Mouse (Mus musculus) kidney, postnatal 4 days (tissue): ENCODE measurements around the gene Emilin1.
A peak's percentile ranks its signal among the peaks of the same experiment; 100 is the strongest.

ENCODE experiments used
- DNase-seq, 2 experiments: peaks; one replicate each; pipeline ENCODE4 v3.0.0; 2021; ENCODE audit warnings: mixed read lengths in 2 of 2

The Emilin1 gene

GRCm38 (mm10) chr5:30926073-30926472 lies 12.9 kb downstream of the Emilin1 start:
- no peak for DNase-seq

DNA sequence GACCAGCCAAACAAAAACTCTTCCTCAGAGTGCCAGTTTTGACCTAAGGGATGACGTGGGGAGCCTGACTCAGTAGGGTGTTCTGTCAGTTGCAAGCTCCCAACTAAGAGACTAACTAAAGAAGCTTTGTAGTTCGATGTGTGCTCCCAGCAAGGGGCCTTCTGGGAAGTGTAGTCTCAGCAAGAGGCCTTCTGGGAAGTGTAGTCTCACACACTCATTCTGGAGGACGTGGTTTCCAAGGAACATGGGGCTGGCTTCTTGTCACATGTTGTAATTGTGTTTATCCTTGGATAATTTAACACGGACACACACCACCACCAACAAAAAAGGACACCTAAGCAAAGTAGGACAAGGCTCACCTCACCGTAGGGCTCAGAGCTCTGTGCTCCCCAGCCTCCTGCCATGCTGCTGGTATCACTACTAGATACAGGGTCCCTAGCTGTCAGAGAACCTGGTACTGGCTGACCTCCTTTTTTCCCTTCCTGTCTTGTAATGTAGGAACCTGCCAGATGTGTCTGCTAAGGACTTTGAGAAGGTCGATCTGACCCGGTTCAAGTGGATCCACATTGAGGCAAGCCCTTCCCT lies 14.8 kb downstream of the Emilin1 start:
- DNase-seq, result peak in 1 of 2 experiments; percentile 40

DNA sequence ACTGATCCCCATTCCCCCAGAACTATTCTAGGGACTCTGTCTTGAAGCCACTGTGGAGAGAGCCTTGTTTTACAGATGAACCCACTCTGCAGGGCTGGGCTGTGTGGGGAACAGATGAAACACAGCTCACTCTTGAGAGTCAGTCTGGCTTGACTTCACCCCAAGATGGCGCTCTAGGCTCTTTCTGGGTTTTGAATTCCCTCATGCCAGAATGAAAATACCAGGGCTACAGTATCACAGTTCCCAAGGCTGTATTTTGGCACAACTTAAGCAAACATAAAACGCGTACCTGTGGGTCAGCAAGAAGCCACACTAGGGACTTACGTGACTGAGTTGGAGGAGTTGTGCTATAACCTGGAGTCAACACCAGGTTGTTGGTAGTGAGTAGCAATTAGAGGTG lies 16.9 kb downstream of the Emilin1 start:
- peak; percentile 85 to 87 for DNase-seq

DNA sequence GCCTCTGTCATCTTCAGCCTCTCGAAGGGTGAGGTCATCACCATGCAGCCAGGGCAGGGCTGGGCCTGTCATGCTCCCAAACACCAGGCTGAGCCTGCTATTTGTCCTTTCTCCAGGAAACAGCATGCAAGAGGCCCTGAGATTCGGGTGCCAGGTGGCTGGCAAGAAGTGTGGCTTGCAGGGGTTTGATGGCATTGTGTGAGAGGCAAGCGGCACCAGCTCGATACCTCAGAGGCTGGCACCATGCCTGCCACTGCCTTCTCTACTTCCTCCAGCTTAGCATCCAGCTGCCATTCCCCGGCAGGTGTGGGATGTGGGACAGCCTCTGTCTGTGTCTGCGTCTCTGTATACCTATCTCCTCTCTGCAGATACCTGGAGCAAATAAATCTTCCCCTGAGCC lies 17.6 kb downstream of the Emilin1 start:
- no peak for DNase-seq

- DNase-seq, result no peak
Measured at GRCm38 (mm10) chr5:30931378-30931777, 18.2 kb downstream of the Emilin1 start.

DNA sequence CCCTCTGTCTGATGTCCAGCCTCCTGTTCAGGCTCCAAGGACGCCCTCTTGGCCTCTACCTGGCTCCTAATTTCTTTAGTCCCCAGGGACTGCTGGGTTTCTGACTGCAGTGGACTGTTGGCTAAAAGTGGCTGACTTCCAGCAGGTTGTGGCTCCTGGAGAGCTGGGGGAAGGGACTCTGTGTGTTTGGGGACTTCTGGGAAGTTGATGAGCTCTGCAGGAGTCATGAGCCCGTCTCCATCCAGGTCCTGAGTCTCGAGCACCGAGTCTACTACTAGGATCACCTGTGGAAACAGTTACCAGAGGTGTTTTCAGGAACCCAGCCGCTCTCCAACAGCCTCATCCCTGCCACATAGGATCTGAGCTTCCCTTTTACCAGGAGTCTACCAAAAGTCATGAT lies 20.5 kb downstream of the Emilin1 start:
- DNase-seq, result no peak

- no peak for DNase-seq
Measured at GRCm38 (mm10) chr5:30934725-30935461, 21.7 kb downstream of the Emilin1 start.

DNA sequence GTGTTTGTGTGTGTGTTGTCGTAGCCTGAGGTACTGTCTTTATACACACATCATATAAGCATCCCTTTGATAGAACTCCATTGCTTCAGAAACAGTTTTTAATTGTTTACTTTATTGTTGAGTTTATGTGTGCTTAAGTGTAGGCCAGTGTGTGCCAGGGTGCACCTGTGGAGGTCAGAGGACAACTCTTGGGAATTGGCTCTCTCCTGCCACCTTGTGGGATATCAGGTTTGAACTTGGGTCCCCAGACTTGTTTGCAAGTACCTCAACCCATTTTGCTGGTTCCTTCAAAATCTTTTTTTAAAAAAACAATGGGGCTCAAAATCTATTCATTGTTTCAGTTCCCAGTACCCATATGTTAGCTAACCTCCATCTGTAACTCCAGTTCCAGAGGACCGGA lies 29.8 kb downstream of the Emilin1 start:
- DNase-seq, result peak; percentile 40 to 56

DNA sequence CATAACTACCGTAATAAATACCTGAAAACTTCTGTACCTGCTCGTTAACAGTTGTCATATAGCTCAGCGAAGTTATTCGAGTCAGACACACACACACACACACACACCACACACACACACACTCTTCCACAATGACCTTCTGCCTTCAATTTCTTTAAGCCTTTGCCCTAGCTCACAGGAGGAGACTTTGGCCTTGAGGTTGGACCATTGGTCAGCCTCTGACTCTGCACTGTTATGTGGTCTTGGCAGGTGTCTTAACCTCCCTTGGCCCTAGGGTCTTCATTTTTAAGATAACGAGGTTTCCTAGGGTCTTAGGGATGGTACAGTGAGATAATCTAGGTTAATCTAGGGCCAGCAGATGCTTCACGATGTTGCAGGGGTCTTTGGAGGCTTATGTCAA lies 31.1 kb downstream of the Emilin1 start:
- DNase-seq, result no peak

DNA sequence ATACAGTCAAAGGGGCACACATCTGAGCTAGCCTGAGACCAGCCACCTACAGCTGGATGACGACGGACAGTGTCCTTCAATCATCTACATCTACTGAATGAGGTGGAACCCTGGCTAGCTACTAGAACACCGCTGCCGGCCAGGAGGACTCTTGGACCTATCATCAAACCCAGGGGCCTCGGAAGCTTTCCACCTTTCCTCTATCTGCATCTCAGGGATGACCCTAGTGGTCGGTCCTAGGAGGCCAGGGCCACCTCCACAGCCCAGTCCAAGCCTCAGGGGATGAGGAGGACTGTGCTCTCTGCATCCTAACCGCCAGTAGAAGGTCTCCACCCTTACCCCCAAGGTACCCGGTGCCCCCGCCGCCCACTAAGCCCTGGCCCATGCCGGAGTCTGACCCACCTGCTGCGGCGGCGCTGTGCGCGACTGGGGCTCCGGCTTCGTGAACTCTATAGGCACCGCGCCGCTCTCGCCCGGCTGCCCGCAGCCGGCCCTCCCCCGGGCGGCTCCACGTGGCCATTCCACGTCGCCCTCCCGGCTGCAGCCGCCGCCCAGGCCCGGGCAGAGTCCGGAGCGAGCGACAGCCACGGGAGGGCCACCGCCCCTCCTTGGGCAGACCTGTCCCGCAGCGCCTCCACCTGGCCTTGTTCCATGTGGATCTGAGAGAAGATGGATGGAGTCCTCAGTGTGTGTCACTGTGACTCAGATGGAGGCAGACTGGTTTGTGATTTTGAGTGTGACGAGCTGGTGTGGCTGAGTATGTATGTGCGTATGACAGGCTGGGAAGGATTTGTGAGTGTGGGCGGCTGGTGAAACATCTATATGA lies 32.0 kb downstream of the Emilin1 start, which contains the start of gene Cgref1:
Gene Cgref1 (minus strand): TSS at position 636 of the 826 bp plus-strand sequence.
- peak; percentile 80 to 88 for DNase-seq

GRCm38 (mm10) chr5:30948620-30949019 lies 35.4 kb downstream of the Emilin1 start:
- no peak for DNase-seq

DNA sequence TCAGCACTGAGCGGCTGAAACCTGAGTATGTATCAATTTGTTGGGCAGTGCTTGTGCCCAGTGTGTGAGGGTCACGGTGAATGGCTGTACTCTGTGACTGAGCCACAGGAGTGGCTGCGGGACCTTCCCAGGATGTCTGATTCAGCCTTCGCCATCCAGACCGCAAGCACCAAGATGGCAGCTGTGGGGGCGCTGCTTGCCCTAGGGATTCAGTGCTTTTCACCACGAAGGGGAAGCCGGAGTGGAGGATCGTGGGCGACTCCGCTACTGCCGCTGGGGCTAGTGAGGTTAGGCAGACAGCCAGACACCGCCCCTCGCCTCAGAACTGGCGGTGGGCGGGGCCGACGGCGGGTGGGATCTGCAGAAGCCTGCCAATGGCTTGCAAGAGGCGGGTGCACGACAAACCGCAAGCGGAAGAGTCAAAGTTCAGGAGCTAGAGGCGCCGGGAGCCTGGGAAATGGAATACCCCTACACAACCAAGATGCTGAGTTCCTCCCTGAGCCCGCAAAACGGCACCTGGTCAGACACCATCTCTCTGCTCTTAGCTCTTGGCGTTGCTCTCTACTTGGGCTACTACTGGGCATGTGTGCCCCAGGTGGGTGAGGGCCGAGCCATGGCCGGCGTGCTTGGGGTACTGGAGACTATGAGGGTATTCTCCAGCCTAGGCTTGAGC lies 36.6 kb downstream of the Emilin1 start:
- peak; percentile 97 to 98 for DNase-seq

- DNase-seq, result no peak
Measured at GRCm38 (mm10) chr5:30950451-30950850, 37.2 kb downstream of the Emilin1 start.

GRCm38 (mm10) chr5:30950922-30951321 lies 37.7 kb downstream of the Emilin1 start:
- no peak for DNase-seq

- no peak for DNase-seq
Measured at GRCm38 (mm10) chr5:30951706-30952105, 38.5 kb downstream of the Emilin1 start.

DNA sequence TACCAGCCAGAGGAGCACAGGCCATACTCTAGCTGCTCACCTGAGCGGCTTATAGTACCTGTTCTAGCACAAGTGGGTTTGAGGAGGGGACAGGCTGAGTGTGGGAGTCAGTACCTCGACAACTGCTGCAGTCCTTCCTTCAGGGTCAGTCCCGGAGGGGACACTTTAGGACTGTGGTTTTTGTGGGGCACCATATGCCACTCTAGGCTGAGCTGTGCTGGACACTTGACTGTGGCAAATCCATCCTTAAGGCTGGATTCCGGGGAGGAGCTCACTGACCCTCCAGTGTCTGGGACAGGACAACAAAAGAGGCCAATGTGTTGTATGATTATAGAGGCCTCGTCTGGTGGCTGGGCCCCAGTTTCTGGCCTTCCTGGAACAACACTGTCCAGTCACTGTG lies 39.3 kb downstream of the Emilin1 start:
- DNase-seq, result no peak

GRCm38 (mm10) chr5:30954065-30954464 lies 40.9 kb downstream of the Emilin1 start:
- DNase-seq, result no peak

DNA sequence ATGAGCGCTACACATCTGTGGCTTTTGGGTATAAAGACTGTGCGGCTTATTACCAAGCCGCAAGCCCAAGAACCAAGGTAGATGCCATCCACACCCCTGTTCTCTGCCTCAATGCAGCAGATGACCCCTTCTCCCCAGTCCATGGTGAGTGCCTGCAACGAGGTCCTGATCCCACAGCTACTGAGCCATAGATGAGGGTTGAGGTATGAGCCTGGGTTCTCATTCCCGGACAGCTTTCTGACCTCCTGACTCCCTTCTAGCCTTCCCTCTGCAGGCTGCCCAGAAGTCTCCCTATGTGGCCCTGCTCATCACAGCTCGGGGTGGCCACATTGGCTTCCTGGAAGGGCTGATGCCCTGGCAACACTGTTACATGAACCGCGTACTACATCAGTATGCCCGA lies 41.4 kb downstream of the Emilin1 start:
- DNase-seq, result no peak

- no peak for DNase-seq
Measured at GRCm38 (mm10) chr5:30955751-30956150, 42.5 kb downstream of the Emilin1 start.

DNA sequence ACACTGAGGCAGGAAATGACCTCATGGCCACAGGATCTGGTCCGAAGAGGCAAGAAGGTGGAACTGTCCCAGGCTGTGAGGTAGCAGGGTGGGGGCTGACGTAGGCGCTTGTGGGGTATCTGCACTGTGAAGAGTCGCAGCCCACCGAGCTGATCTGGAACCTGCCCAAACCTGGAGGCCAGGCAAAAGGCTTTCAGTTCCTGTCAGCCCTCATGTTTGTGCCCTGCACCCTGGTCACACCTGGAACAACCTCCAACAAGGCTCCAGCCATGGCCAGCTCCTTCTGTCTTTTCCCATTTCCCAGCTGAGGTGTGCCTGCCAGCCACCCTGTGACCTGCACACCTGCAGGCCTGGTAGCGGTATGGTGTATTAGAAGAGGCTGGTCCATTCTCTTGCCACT lies 44.7 kb downstream of the Emilin1 start:
- DNase-seq, result no peak

DNA sequence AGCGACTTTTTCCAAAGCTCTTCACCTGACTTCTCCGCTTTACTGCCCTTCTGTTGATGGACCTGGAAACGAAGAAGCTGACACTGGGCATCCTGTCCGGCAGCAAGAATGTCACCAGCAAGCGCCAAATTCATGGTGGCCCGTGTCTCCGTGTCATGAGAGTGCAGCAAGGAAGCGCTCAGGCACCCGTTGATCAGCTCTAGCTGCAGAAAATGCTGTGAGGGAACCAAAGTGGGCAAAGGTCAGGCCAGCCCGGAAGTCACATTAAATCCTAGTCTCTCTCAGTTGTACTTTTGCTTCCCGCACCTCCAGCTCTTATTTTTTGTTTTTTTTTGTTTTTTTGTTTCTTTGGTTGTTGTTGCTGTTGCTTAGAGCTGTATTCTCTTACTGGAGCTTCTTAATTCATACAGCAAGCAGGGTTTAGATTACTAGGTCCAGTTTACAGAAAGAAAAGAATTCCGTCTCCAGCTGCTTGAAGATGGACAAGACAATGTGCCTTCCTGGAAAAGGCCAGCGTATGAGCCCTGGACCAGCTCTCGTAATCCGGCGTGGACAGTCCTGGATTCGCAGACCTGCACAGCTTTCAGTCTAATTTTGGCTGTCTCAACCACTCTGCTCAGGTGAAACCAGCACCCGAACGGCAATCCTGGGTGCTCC lies 46.1 kb downstream of the Emilin1 start:
- DNase-seq, result peak; percentile 48 to 69

GRCm38 (mm10) chr5:30959966-30960501 lies 46.8 kb downstream of the Emilin1 start, which contains the start of gene Preb:
TSS of gene Preb (minus strand) at chr5:30960361.
- peak; percentile 99 for DNase-seq
